Mouse (Mus musculus) megakaryocyte progenitor cell, adult 5-6 weeks (primary cell): ENCODE results near the gene Rpl18. TPM values are rescaled to one million over a fixed set of nuclear protein-coding genes. Genes with fewer than 3 reads are reported as not detected.
A peak's percentile ranks its signal among the peaks of the same experiment; 100 is the strongest.

Experiments
- ATAC-seq: replicated peaks from 2 replicates; pipeline ENCODE4 v1.8.0; 2016; ENCODE audit warnings: mild to moderate bottlenecking, moderate TSS enrichment, inconsistent platforms; ENCODE audit not compliant: poor library complexity
- total RNA-seq, 2 experiments: library from RNA; stranded (forward) in 1 of 2; stranded (reverse) in 1 of 2; fragments of 157-497, 149-512 nt in 1 of 2; fragments of 200-1000 nt in 1 of 2; gene quantifications; 2 replicates each; pipeline versions ENCODE4 v1.2.3 to v1.2.4; 2015 to 2017

The Rpl18 gene
- total RNA-seq (2015) (1,825 and 1,988 TPM in 2 replicates), total RNA-seq (2017) (1,777 and 2,306 TPM in 2 replicates)

GRCm38 (mm10) chr7:45715090-45715708, at the start of gene Rpl18:
Rpl18 (plus strand) TSS chr7:45715457.
- peak; percentile 75 for ATAC-seq

DNA sequence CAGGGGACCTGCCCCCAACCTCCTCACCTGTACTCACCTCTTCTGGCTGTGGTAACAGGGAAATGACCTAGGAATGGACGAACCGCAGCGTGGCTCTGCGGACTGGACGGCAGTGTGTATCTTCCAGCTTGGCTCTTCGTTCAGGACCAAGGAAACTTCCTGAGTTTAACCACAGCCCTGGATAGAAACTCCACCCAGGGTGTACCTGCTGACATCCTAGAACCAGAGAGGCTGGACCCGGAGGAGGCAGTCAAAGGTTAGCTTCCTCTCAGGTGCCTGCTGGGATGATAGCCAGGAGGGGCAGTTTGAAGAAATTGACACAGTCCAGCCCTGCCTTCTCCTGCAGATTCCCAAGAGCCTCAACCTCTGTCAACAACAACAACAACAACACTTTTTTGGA, 49.1 kb upstream of the Rpl18 start, which contains the start of gene Fut2:
Gene Fut2 (minus strand): TSS at position 234 of the 400 bp plus-strand sequence.
- ATAC-seq, result no peak

- ATAC-seq, result no peak
Observed at GRCm38 (mm10) chr7:45667761-45668160, 47.5 kb upstream of the Rpl18 start.

- ATAC-seq, result no peak
Observed at GRCm38 (mm10) chr7:45668921-45669320, 46.3 kb upstream of the Rpl18 start.

DNA sequence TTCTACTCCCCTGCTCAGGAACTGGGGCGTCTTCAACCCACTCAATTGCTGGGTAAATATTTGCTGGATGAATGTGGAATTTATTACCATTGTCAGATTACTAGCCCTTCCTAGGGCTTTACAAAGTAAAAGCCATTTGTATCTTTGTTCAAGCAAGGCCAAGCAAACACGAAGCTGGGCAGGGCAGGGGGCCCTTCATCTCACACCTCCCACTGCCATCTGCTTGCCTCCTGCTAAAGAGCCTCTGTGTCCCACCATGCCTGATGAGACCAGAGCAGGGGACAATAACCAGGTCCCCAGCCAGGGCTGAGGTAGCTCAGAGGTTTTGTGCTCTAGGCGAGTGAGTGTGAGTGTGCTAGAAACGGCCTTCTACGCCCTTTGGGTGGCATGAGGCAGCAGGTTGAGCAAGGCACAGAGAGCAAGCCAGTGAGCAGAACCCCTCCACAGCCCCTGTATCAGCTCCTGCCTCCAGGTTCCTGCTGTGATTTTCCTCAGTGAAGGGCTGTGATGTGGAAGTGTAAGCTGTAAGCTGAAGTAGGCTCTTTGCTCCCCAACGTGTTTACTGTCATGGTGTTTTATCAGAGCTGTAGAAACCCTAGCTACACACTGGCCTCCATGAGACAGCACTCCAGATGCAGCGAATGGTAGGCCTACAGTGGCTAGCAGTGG, 37.5 kb upstream of the Rpl18 start:
- no peak for ATAC-seq

DNA sequence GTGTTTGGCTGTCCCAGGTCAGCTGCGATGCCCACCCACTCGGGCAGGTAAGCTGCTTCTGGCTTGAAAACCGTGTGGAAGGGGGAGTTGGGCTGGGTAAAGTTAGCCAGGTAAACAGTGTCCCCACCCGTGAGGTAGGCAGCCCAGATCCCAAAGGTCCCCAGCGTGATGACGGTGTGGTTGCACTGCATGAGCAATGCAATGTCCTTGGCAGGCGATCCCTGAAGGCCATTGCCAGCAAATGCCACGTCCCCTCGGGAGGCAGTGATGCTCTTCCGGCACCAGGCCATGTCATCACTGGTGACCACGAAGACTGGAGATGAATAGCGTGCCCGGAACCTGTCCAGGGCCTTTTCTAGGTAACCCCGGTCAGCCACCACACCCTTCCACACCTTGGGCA, 36.7 kb upstream of the Rpl18 start:
- ATAC-seq, result no peak

GRCm38 (mm10) chr7:45679966-45680621, 35.2 kb upstream of the Rpl18 start:
- ATAC-seq, result no peak

DNA sequence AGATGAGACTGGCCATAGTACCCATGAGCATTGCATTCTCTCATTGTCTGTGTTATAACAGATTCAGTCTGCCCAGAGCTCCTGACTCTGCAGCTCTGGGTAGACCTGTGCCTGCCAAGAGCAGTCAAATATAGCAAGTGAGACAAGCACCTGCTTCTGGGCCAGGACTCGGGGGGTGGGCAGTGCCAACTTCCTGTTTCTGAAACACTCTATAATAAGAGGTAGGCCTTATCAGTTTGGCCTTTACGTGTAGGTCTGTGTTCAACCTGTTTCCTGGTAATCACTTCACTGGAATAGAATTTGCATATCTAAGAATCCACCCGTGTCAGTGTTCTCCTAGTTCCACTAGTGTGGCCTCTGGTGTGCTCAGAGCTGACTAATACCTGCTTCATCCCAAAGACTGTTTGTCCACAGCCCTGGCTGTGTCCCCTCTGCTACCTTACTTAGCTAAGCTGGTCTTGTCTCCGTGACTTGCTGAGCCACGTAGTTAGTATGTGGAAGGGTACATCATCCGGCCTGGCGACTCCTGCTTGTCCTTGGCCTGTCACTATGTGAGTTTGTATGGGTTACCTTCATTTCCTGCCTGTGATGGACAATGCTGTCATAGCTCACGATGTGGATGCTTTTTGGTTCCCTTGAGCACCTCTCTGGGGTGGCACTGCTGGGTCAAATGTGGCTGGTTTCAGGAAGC, 34.1 kb upstream of the Rpl18 start:
- ATAC-seq, result 0 out of 2 replicates have a peak, but pooled peaks have one; percentile 15

DNA sequence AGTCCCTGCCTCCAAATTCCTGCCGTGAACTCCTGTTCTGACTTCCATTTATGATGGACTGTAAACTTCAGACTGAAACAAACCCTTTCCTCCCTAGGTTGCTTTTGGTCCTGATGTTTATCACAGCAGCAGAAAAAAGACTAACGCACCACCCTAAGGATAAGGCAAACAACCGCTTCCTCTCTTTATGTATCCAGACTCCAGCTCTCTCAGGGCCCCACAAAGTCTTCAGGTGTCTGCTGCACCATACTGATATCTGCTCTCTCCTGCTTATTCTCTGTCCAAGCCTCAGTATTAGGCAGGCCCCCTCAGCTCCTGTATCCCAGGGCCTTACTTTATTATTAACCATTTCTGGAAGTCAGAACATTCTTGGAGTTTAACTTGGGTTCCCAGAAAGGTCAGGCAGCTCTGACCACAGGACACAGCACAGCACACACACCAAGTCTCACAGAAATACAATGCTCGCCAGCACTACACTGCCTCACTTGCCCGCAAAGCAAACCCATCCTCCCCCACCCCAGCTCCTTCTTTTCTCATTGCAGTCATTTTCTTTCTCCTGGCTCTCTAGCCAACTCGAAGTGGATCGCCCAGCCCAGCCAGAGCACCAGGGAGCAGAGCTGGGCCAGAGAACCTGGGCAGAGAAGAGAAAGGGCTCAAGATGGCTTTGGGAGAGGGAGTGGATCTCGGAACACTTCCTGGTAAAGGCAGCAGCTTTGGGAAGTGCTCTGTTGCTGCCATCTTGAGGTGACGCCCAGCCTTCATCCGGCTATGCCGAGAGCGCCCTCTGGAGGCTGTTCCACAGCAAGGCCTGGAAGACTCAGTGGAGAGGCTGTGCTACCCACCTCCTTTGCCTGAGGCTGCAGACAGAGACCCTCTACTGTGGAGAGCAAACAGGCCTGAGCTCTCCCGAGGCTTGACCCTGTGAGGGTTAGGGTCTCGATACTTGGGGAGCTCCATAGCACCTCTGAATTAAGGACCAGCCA, 32.8 kb upstream of the Rpl18 start:
- peak; percentile 96 for ATAC-seq

- no peak for ATAC-seq
Observed at GRCm38 (mm10) chr7:45683396-45684050, 31.7 kb upstream of the Rpl18 start, which contains the start of gene Ntn5. Ntn5 (plus strand) TSS chr7:45684022.

DNA sequence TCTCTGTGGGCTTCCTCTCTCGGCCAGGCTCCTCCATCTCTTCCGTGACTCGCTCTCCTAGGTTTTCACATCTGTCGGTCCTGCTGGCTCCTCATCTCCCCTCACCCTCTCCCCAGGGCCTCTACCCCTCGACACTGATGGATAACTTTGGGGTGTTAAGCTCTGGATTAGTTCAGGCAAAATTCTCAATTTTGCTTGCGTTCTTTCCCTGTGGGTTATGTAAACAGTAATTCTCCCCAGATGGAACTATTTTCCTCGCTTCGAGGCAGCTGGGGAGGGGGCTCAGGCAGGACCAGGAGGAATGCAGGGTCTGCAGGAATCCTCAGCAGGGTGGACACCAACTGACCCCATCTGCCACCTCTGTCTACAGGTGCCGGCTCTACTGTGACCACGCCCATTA, 29.4 kb upstream of the Rpl18 start:
- ATAC-seq, result no peak

- ATAC-seq, result no peak
Observed at GRCm38 (mm10) chr7:45686841-45687240, 28.4 kb upstream of the Rpl18 start.

- ATAC-seq, result peak; percentile 48
Observed at GRCm38 (mm10) chr7:45689099-45689498, 26.2 kb upstream of the Rpl18 start.

- no peak for ATAC-seq
Observed at GRCm38 (mm10) chr7:45689800-45690199, 25.5 kb upstream of the Rpl18 start.

DNA sequence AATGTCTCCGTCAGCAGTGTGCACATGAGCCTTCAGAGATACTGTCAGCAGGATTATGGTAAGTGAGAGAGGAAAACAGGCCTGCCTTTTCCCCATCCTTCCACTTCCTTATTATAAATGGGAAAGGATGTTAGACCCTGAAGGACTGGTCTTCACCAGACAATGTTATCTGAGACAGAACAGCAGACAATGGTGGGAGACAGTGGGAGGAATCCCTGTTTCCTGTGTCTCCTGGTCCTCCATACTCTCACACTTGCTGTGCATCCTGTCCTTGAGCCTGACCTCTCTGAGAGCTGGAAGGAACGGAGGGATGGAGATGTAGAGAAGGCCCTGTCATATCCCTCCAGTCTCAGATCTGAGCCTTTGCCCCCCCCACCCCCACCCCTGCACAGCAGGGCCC, 22.9 kb upstream of the Rpl18 start:
- ATAC-seq, result no peak

GRCm38 (mm10) chr7:45693921-45694591, 21.2 kb upstream of the Rpl18 start, which contains the start of gene Sec1:
Sec1 (minus strand) TSS chr7:45694402.
- no peak for ATAC-seq

DNA sequence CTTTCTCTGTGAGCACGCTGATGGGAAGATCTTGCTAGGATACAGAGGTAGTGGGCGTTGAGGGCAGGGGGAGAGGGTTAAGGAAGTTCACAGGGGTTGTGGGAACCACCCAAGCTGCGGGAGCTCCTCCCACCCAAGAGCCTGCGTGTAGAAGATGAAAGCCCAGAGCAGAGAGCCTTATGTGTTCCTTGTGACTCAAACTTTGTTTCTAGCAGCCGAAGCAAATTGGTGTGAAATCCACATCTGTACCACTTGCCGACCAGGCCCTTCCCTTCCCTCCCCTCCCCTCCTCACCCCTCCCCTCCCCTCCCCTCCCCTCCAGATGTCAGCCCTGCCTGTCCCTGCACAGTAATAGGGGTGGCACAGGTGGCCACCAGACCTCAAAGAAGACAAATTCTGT, 20.2 kb upstream of the Rpl18 start:
- ATAC-seq, result no peak

DNA sequence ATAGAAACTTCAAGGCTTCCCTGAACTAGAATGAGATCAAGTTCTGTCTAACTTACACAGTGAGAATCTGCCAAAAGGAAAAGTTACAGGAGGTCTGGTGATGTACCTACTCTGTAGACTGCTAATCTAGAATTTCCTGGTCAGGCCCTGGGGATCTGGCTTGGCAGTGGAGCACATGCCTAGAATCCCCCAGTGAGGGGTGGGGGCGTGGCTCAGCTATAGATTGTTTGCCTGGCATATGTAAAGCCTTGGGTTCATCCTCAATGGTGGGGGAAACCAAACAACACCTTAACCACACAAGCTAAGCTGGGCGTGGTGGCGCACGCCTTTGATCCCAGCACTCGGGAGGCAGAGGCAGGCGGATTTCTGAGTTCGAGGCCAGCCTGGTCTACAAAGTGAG, 17.4 kb upstream of the Rpl18 start:
- ATAC-seq, result no peak

- ATAC-seq, result no peak
Observed at GRCm38 (mm10) chr7:45699523-45700141, 15.6 kb upstream of the Rpl18 start, which contains the start of gene Car11. Car11 (plus strand) TSS chr7:45699843.
